Mouse (Mus musculus) neutrophil, adult 59 days (primary cell): ENCODE results near the gene 1520401A03Rik. TPM values are rescaled to one million over a fixed set of nuclear protein-coding genes. Genes with fewer than 3 reads are reported as not detected.

Source experiments
- total RNA-seq, 2 experiments: library from RNA; stranded (reverse); gene quantifications; 1 replicate in 1 of 2; 2 replicates in 1 of 2; pipeline ENCODE4 v1.2.4; 2023

Gene 1520401A03Rik
- total RNA-seq: not detected

GRCm38 (mm10) chr17:23722376-23723125, at the start of gene 1520401A03Rik:
Gene 1520401A03Rik, minus strand, starts transcription at chr17:23722783.

GRCm38 (mm10) chr17:23771284-23772218, 49.0 kb upstream of the 1520401A03Rik start, which contains the start of gene Flywch1:
Gene Flywch1, minus strand, starts transcription at chr17:23771602.

GRCm38 (mm10) chr17:23745301-23746251, 23.0 kb upstream of the 1520401A03Rik start, which contains the start of gene Kremen2:
Gene Kremen2, minus strand, starts transcription at chr17:23745833.

GRCm38 (mm10) chr17:23740598-23741021, 18.0 kb upstream of the 1520401A03Rik start, which contains the start of gene Paqr4:
Gene Paqr4, minus strand, starts transcription at chr17:23740867.

GRCm38 (mm10) chr17:23725999-23726757, 3.6 kb upstream of the 1520401A03Rik start, which contains the start of gene Pkmyt1:
Gene Pkmyt1, plus strand, starts transcription at chr17:23726336.

GRCm38 (mm10) chr17:23683856-23684672, 38.5 kb downstream of the 1520401A03Rik start, which contains the start of gene Cldn9:
Gene Cldn9, minus strand, starts transcription at chr17:23684026.

GRCm38 (mm10) chr17:23679127-23679835, 43.3 kb downstream of the 1520401A03Rik start, which contains the start of gene Cldn6:
Gene Cldn6, plus strand, starts transcription at chr17:23679249.

GRCm38 (mm10) chr17:23677236-23677679, 45.3 kb downstream of the 1520401A03Rik start, which contains the start of gene Tnfrsf12a:
Gene Tnfrsf12a, minus strand, starts transcription at chr17:23677468.

GRCm38 (mm10) chr17:23673424-23674073, 49.0 kb downstream of the 1520401A03Rik start, which contains the start of the genes Hcfc1r1 and Thoc6:
Gene Hcfc1r1, plus strand, starts transcription at chr17:23673596.
Gene Thoc6, minus strand, starts transcription at chr17:23673882.

GRCm38 (mm10) chr17:23660117-23660875, 62.3 kb downstream of the 1520401A03Rik start, which contains the start of gene Bicdl2:
Gene Bicdl2, plus strand, starts transcription at chr17:23660506.

Other genes with a start within 250 kb of the 1520401A03Rik start
- gene Vmn2r117, start 243.1 kb downstream of the 1520401A03Rik start, total RNA-seq: not detected
- gene Zfp213, start 158.5 kb downstream of the 1520401A03Rik start, total RNA-seq: 1 to 10 TPM; 2.8 to 3.3 TPM
- gene Zfp13, start 123.3 kb downstream of the 1520401A03Rik start, total RNA-seq: under 1 TPM in 1 of 2 experiments, not detected in 1; 0.16 TPM
- under 1 TPM in 1 of 2 experiments, not detected in 1; 0.20 TPM for gene Zscan10, start 121.9 kb downstream of the 1520401A03Rik start, total RNA-seq
- gene Mmp25, start 77.5 kb downstream of the 1520401A03Rik start, total RNA-seq: 100 to 1,000 TPM; 161 to 190 TPM
- 1 to 10 TPM; 2.6 to 2.8 TPM for gene Bicdl2, start 62.3 kb downstream of the 1520401A03Rik start, total RNA-seq
- 10 to 100 TPM; 48.9 to 58.6 TPM for gene Hcfc1r1, start 49.2 kb downstream of the 1520401A03Rik start, total RNA-seq
- 10 to 100 TPM; 17.9 to 22.9 TPM for gene Thoc6, start 48.9 kb downstream of the 1520401A03Rik start, total RNA-seq
- 1 to 10 TPM; 4.0 to 4.9 TPM for gene Tnfrsf12a, start 45.3 kb downstream of the 1520401A03Rik start, total RNA-seq
- not detected for gene Cldn6, start 43.5 kb downstream of the 1520401A03Rik start, total RNA-seq
- gene Cldn9, start 38.8 kb downstream of the 1520401A03Rik start, total RNA-seq: not detected
- gene Pkmyt1, start 3.6 kb upstream of the 1520401A03Rik start, total RNA-seq: 10 to 100 TPM; 39.0 to 46.1 TPM
- gene Paqr4, start 18.1 kb upstream of the 1520401A03Rik start, total RNA-seq: 1 to 10 TPM; 2.8 to 4.6 TPM
- gene Kremen2, start 23.1 kb upstream of the 1520401A03Rik start, total RNA-seq: not detected
- gene Flywch1, start 48.8 kb upstream of the 1520401A03Rik start, total RNA-seq: 1 to 10 TPM; 6.5 to 7.1 TPM
- not detected for gene Flywch2, start 63.3 kb upstream of the 1520401A03Rik start, total RNA-seq
- 100 to 1,000 TPM; 541 to 597 TPM for gene Srrm2, start 67.7 kb upstream of the 1520401A03Rik start, total RNA-seq
- 100 to 1,000 TPM; 152 to 189 TPM for gene Elob, start 106.4 kb upstream of the 1520401A03Rik start, total RNA-seq
- gene Prss33, start 113.3 kb upstream of the 1520401A03Rik start, total RNA-seq: not detected
- not detected for gene Prss32, start 121.1 kb upstream of the 1520401A03Rik start, total RNA-seq
- not detected for gene Prss41, start 121.4 kb upstream of the 1520401A03Rik start, total RNA-seq
- gene Prss21, start 145.3 kb upstream of the 1520401A03Rik start, total RNA-seq: not detected
- not detected for gene Dcpp1, start 158.1 kb upstream of the 1520401A03Rik start, total RNA-seq
- not detected for gene Dcpp2, start 158.1 kb upstream of the 1520401A03Rik start, total RNA-seq
- gene Dcpp3, start 194.7 kb upstream of the 1520401A03Rik start, total RNA-seq: not detected
- not detected for gene Sbp, start 218.9 kb upstream of the 1520401A03Rik start, total RNA-seq
- not detected for gene Sbpl, start 232.5 kb upstream of the 1520401A03Rik start, total RNA-seq